Mouse (Mus musculus): ENCODE data around the gene Eepd1. TPM values are rescaled to one million over a fixed set of nuclear protein-coding genes. Genes with fewer than 3 reads are reported as not detected.

Eepd1 gene
- polyA plus RNA-seq, 1 experiment = 2.7 TPM

- H3K36me3 ChIP-seq (ENCODE audit: control insufficient read depth, insufficient read depth, low read length) = no peaks in the 10 kb centered on the region
- H3K27ac ChIP-seq (ENCODE audit: insufficient read depth, low read length) = no peak overlapping the region
- DNase-seq (ENCODE audit: low read depth in 1 of 2, low spot score in 2 of 2) = no peak
- H3K4me1 ChIP-seq (ENCODE audit: control insufficient read depth, insufficient read depth, insufficient read length) = no peaks in the 10 kb centered on the region; the same call in 1 of the 2 replicates
- no peak for TF ChIP-seq POLR2A (IDR thresholded peaks at IDR 0.05; ENCODE audit: low read depth, low read length)
- TF ChIP-seq CTCF (IDR thresholded peaks at IDR 0.05; ENCODE audit: extremely low read depth, insufficient read depth, insufficient read length, insufficient replicate concordance) = no peak
- 92% methylated on average over 3 of the region's 3 CpGs for WGBS
- no peaks in the 10 kb centered on the region for H3K27me3 ChIP-seq (ENCODE audit: control insufficient read depth, insufficient read depth, low read length)
- no peak overlapping the region for H3K4me3 ChIP-seq (ENCODE audit: extremely low read depth, insufficient read depth, insufficient read length)
Observed at GRCm38 (mm10) chr9:25556008-25556407, 74.7 kb downstream of the Eepd1 start.

DNA sequence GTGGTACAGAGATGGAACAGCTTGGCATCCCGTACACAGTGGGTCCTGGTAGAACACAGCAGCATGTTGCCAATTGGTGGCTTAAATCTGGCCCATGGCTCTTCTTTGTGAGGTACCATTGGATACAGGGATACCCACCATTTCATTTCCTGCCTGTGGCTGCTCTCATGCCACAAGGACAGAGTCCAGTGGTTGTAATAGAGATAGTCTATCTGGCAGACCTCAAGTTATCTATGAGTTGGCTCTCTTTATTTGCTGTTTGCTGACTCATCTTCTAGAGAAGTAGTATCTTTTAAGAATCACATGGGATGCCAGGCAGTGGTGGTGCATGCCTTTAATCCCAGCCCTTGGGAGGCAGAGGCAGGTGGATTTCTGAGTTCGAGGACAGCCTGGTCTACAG lies 76.0 kb downstream of the Eepd1 start:
- DNase-seq (ENCODE audit: low read depth in 1 of 2, low spot score in 2 of 2) = no peak
- WGBS = 95% methylated on average over 2 of the region's 2 CpGs
- H3K27ac ChIP-seq (ENCODE audit: insufficient read depth, low read length) = no peak overlapping the region

DNA sequence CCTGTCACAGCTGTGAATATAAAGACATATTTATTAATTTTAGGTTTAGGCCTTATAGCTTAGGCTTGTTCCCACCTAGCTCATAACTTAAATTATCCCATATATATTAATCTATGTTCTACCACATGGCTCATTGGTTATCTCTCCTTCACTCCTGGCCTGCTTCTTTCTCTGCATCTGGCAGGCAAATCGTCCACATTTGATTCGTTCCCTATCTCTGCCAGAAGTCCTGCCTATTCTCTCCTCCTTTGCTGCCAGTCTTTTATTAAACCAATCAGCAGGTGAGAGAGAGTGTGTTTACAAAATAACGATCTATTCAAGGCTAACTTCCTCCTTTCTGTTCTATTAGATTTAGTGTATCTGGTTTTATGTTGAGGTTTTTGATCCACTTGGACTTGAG lies 77.5 kb downstream of the Eepd1 start:
- Histone ChIP-seq H3K36me3 (ENCODE audit: control insufficient read depth, insufficient read depth, low read length) (no peaks in the 10 kb centered on the region), H3K4me3 (ENCODE audit: extremely low read depth, insufficient read depth, insufficient read length) (no peak overlapping the region), H3K27ac (ENCODE audit: insufficient read depth, low read length) (no peak overlapping the region), H3K4me1 (ENCODE audit: control insufficient read depth, insufficient read depth, insufficient read length) (no peaks in the 10 kb centered on the region; the same call in 1 of the 2 replicates), H3K27me3 (ENCODE audit: control insufficient read depth, insufficient read depth, low read length) (no peaks in the 10 kb centered on the region)
- 60% methylated on average over 3 of the region's 3 CpGs for WGBS
- TF ChIP-seq POLR2A (IDR thresholded peaks at IDR 0.05; ENCODE audit: low read depth, low read length) = no peak
- no peak for TF ChIP-seq CTCF (IDR thresholded peaks at IDR 0.05; ENCODE audit: extremely low read depth, insufficient read depth, insufficient read length, insufficient replicate concordance)
- DNase-seq (ENCODE audit: low read depth in 1 of 2, low spot score in 2 of 2) = no peak

More for the DNA sequence above, 76.0 kb downstream of the Eepd1 start:
- no peaks in the 10 kb centered on the region for H3K36me3 ChIP-seq (ENCODE audit: control insufficient read depth, insufficient read depth, low read length)
- H3K4me1 ChIP-seq (ENCODE audit: control insufficient read depth, insufficient read depth, insufficient read length) = no peaks in the 10 kb centered on the region; the same call in 1 of the 2 replicates
- TF ChIP-seq POLR2A (IDR thresholded peaks at IDR 0.05; ENCODE audit: low read depth, low read length) (no peak), CTCF (IDR thresholded peaks at IDR 0.05; ENCODE audit: extremely low read depth, insufficient read depth, insufficient read length, insufficient replicate concordance) (no peak)
- H3K4me3 ChIP-seq (ENCODE audit: extremely low read depth, insufficient read depth, insufficient read length) = no peak overlapping the region
- H3K27me3 ChIP-seq (ENCODE audit: control insufficient read depth, insufficient read depth, low read length) = no peaks in the 10 kb centered on the region

DNA sequence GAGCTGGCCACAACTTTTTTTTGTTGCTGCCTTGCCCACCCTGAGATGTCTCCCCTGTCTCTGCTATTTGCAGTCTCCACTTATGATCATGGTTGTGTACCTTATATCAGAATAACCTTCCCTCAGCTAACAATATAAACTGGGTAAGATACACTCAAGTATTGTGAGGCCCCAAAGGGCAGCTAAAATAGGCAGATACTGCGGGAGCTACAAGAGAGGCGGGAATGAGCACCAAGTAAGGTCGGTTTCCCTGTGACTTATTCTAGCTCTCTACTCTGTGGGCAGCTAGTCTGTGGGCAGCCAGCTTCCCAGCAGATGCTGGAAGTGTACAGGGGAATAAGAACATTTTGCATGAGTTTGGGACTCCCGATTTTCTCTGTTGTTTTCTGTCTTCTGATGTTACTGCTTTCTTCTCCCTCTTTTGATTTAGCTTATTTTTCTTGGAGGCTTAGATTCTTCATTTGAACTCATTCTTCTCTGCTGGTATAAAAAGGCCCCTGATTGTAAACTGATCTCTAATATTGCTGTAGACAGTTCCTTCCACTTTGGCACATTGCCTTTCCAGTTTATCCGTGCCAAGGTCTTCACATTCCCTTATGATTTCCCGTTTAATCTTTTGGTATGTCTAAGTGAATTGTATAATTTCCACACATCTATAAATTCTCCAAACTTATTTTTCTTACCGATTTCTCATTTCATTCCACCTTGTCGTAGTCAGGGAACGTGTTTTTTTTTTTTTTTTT lies 78.8 kb downstream of the Eepd1 start:
- no peak for DNase-seq (ENCODE audit: low read depth in 1 of 2, low spot score in 2 of 2)
- H3K27ac ChIP-seq (ENCODE audit: insufficient read depth, low read length) = no peak overlapping the region
- 84% methylated on average over 9 of the region's 9 CpGs for WGBS
- TF ChIP-seq CTCF (IDR thresholded peaks at IDR 0.05; ENCODE audit: extremely low read depth, insufficient read depth, insufficient read length, insufficient replicate concordance) (no peak), POLR2A (IDR thresholded peaks at IDR 0.05; ENCODE audit: low read depth, low read length) (no peak)
- H3K27me3 ChIP-seq (ENCODE audit: control insufficient read depth, insufficient read depth, low read length) = no peaks in the 10 kb centered on the region
- no peak overlapping the region for H3K4me3 ChIP-seq (ENCODE audit: extremely low read depth, insufficient read depth, insufficient read length)
- H3K4me1 ChIP-seq (ENCODE audit: control insufficient read depth, insufficient read depth, insufficient read length) = no peaks in the 10 kb centered on the region; the same call in 1 of the 2 replicates
- H3K36me3 ChIP-seq (ENCODE audit: control insufficient read depth, insufficient read depth, low read length) = no peaks in the 10 kb centered on the region

GRCm38 (mm10) chr9:25561143-25561542 lies 79.8 kb downstream of the Eepd1 start:
- Histone ChIP-seq H3K27ac (ENCODE audit: insufficient read depth, low read length) (no peak overlapping the region), H3K4me3 (ENCODE audit: extremely low read depth, insufficient read depth, insufficient read length) (no peak overlapping the region), H3K4me1 (ENCODE audit: control insufficient read depth, insufficient read depth, insufficient read length) (no peaks in the 10 kb centered on the region), H3K36me3 (ENCODE audit: control insufficient read depth, insufficient read depth, low read length) (no peaks in the 10 kb centered on the region), H3K27me3 (ENCODE audit: control insufficient read depth, insufficient read depth, low read length) (no peaks in the 10 kb centered on the region)
- TF ChIP-seq POLR2A (IDR thresholded peaks at IDR 0.05; ENCODE audit: low read depth, low read length) = no peak
- no peak for DNase-seq (ENCODE audit: low read depth in 1 of 2, low spot score in 2 of 2)
- 77% methylated on average over 1 of the region's 1 CpGs for WGBS

DNA sequence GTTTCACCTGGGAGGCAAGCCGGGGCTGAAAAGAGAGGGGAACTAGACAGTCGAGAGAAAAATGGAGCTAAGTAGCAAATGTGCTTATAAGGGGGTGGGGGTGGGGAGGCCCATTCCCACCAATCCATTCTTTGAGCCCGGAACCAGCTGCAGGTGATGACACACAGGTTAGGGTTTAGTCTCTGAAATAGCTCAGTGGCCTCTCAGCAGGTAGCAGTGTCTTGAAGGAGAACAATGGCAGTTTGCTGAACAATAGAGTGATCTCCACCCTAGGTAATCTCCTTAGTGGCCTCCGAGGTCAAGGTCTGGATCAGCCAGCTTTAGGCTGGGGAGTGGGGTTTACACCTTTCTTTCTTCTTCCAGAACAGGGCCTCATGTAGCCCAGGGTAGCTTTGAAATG lies 82.5 kb downstream of the Eepd1 start:
- H3K27me3 ChIP-seq (ENCODE audit: control insufficient read depth, insufficient read depth, low read length) = no peaks in the 10 kb centered on the region
- DNase-seq (ENCODE audit: low read depth in 1 of 2, low spot score in 2 of 2) = no peak
- no peak overlapping the region for H3K27ac ChIP-seq (ENCODE audit: insufficient read depth, low read length)
- no peaks in the 10 kb centered on the region for H3K36me3 ChIP-seq (ENCODE audit: control insufficient read depth, insufficient read depth, low read length)
- TF ChIP-seq CTCF (IDR thresholded peaks at IDR 0.05; ENCODE audit: extremely low read depth, insufficient read depth, insufficient read length, insufficient replicate concordance) (no peak), POLR2A (IDR thresholded peaks at IDR 0.05; ENCODE audit: low read depth, low read length) (no peak)
- H3K4me1 ChIP-seq (ENCODE audit: control insufficient read depth, insufficient read depth, insufficient read length) = no peaks in the 10 kb centered on the region
- H3K4me3 ChIP-seq (ENCODE audit: extremely low read depth, insufficient read depth, insufficient read length) = no peak overlapping the region
- WGBS = 93% methylated on average over 4 of the region's 4 CpGs

DNA sequence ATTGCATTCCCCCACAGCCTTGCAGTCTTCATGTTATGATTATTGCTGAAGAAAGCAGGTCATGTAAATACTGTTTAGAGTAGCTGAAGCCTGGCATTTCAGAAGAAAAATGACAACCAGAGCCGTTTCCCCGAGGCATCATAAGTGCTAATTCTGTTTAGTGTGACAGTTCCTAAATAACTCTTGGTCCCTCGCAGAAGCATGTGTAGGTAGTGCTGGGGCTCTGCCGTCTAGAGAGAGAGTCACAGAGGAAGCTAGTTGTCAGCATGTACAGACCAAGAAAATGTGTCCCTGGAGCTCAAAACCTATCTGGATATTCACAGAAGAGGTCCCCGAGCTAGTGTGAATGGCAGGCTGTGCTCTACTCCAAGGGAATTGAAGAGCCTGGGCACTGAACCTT lies 85.7 kb downstream of the Eepd1 start:
- TF ChIP-seq CTCF (IDR thresholded peaks at IDR 0.05; ENCODE audit: extremely low read depth, insufficient read depth, insufficient read length, insufficient replicate concordance) (no peak), POLR2A (IDR thresholded peaks at IDR 0.05; ENCODE audit: low read depth, low read length) (no peak)
- H3K27me3 ChIP-seq (ENCODE audit: control insufficient read depth, insufficient read depth, low read length) = no peaks in the 10 kb centered on the region
- no peaks in the 10 kb centered on the region for H3K36me3 ChIP-seq (ENCODE audit: control insufficient read depth, insufficient read depth, low read length)
- no peak overlapping the region for H3K27ac ChIP-seq (ENCODE audit: insufficient read depth, low read length)
- DNase-seq (ENCODE audit: low read depth in 1 of 2, low spot score in 2 of 2) = no peak
- 83% methylated on average over 5 of the region's 5 CpGs for WGBS
- no peak overlapping the region for H3K4me3 ChIP-seq (ENCODE audit: extremely low read depth, insufficient read depth, insufficient read length)
- no peaks in the 10 kb centered on the region for H3K4me1 ChIP-seq (ENCODE audit: control insufficient read depth, insufficient read depth, insufficient read length)

All from spleen, adult 2 months (tissue).